Mouse (Mus musculus): ENCODE measurements around the gene Nmu.
A peak's percentile ranks its signal among the peaks of the same experiment; 100 is the strongest.

Nmu gene

GRCm38 (mm10) chr5:76308206-76308605 is 55.4 kb downstream of the Nmu start:
- DNase-seq: no peak

- no peak for DNase-seq
Measured at GRCm38 (mm10) chr5:76306261-76306660, 57.3 kb downstream of the Nmu start.

- no peak for DNase-seq
Measured at GRCm38 (mm10) chr5:76305616-76306015, 58.0 kb downstream of the Nmu start.

GRCm38 (mm10) chr5:76304452-76305341 is 58.9 kb downstream of the Nmu start, which contains the start of gene Clock:
Gene Clock, minus strand, starts transcription at chr5:76304792.
- DNase-seq: peak; percentile 82

- DNase-seq: peak; percentile 78
Measured at GRCm38 (mm10) chr5:76303745-76304451, 59.7 kb downstream of the Nmu start.

GRCm38 (mm10) chr5:76303379-76303744 is 60.2 kb downstream of the Nmu start:
- no peak for DNase-seq

- no peak for DNase-seq
Measured at GRCm38 (mm10) chr5:76302009-76302408, 61.6 kb downstream of the Nmu start.

- DNase-seq: peak; percentile 4
Measured at GRCm38 (mm10) chr5:76289234-76289691, 74.3 kb downstream of the Nmu start.

- no peak for DNase-seq
Measured at GRCm38 (mm10) chr5:76288256-76288655, 75.3 kb downstream of the Nmu start.

- no peak for DNase-seq
Measured at GRCm38 (mm10) chr5:76287062-76287461, 76.5 kb downstream of the Nmu start.

- no peak for DNase-seq
Measured at GRCm38 (mm10) chr5:76285699-76286098, 77.9 kb downstream of the Nmu start.

- peak; percentile 9 for DNase-seq
Measured at GRCm38 (mm10) chr5:76283890-76284289, 79.7 kb downstream of the Nmu start.
